Mouse (Mus musculus): ENCODE data around the gene Ankfy1.
A peak's percentile ranks its signal among the peaks of the same experiment; 100 is the strongest.

Ankfy1 gene

GRCm38 (mm10) chr11:72795455-72796295 lies 105.9 kb downstream of the Ankfy1 start, which contains the start of the genes Cyb5d2 and Zzef1:
Gene Cyb5d2, minus strand, starts transcription at chr11:72796142.
Gene Zzef1, plus strand, starts transcription at chr11:72796226.
- DNase-seq (ENCODE audit: low spot score in 2 of 2), result peak; percentile 79 to 89

GRCm38 (mm10) chr11:72796296-72796687 lies 106.5 kb downstream of the Ankfy1 start:
- DNase-seq (ENCODE audit: low spot score in 2 of 2), result no peak

- no peak for DNase-seq (ENCODE audit: low spot score in 2 of 2)
Measured at GRCm38 (mm10) chr11:72796773-72797338, 107.0 kb downstream of the Ankfy1 start.

GRCm38 (mm10) chr11:72798112-72798511 lies 108.3 kb downstream of the Ankfy1 start:
- no peak for DNase-seq (ENCODE audit: low spot score in 2 of 2)

GRCm38 (mm10) chr11:72801182-72801581 lies 111.4 kb downstream of the Ankfy1 start:
- DNase-seq (ENCODE audit: low spot score in 2 of 2), result no peak

GRCm38 (mm10) chr11:72803038-72803437 lies 113.2 kb downstream of the Ankfy1 start:
- no peak for DNase-seq (ENCODE audit: low spot score in 2 of 2)

GRCm38 (mm10) chr11:72804586-72804985 lies 114.8 kb downstream of the Ankfy1 start:
- DNase-seq (ENCODE audit: low spot score in 2 of 2), result no peak

- no peak for DNase-seq (ENCODE audit: low spot score in 2 of 2)
Measured at GRCm38 (mm10) chr11:72805232-72805631, 115.4 kb downstream of the Ankfy1 start.

GRCm38 (mm10) chr11:72806556-72806955 lies 116.8 kb downstream of the Ankfy1 start:
- no peak for DNase-seq (ENCODE audit: low spot score in 2 of 2)

- DNase-seq (ENCODE audit: low spot score in 2 of 2), result no peak
Measured at GRCm38 (mm10) chr11:72807992-72808391, 118.2 kb downstream of the Ankfy1 start.

- no peak for DNase-seq (ENCODE audit: low spot score in 2 of 2)
Measured at GRCm38 (mm10) chr11:72813687-72814086, 123.9 kb downstream of the Ankfy1 start.

- no peak for DNase-seq (ENCODE audit: low spot score in 2 of 2)
Measured at GRCm38 (mm10) chr11:72814188-72814587, 124.4 kb downstream of the Ankfy1 start.

- DNase-seq (ENCODE audit: low spot score in 2 of 2), result no peak
Measured at GRCm38 (mm10) chr11:72816859-72817258, 127.1 kb downstream of the Ankfy1 start.

- DNase-seq (ENCODE audit: low spot score in 2 of 2), result no peak
Measured at GRCm38 (mm10) chr11:72818067-72818466, 128.3 kb downstream of the Ankfy1 start.

GRCm38 (mm10) chr11:72821041-72821440 lies 131.2 kb downstream of the Ankfy1 start:
- DNase-seq (ENCODE audit: low spot score in 2 of 2), result no peak

All from cerebellum, postnatal 4 days (tissue).